Mouse (Mus musculus): ENCODE measurements around the gene Kcnk6.

Kcnk6 gene

GRCm38 (mm10) chr7:29232247-29233013 is at the start of gene Kcnk6:
Gene Kcnk6, minus strand, starts transcription at chr7:29232515.
- no peak for DNase-seq

DNA sequence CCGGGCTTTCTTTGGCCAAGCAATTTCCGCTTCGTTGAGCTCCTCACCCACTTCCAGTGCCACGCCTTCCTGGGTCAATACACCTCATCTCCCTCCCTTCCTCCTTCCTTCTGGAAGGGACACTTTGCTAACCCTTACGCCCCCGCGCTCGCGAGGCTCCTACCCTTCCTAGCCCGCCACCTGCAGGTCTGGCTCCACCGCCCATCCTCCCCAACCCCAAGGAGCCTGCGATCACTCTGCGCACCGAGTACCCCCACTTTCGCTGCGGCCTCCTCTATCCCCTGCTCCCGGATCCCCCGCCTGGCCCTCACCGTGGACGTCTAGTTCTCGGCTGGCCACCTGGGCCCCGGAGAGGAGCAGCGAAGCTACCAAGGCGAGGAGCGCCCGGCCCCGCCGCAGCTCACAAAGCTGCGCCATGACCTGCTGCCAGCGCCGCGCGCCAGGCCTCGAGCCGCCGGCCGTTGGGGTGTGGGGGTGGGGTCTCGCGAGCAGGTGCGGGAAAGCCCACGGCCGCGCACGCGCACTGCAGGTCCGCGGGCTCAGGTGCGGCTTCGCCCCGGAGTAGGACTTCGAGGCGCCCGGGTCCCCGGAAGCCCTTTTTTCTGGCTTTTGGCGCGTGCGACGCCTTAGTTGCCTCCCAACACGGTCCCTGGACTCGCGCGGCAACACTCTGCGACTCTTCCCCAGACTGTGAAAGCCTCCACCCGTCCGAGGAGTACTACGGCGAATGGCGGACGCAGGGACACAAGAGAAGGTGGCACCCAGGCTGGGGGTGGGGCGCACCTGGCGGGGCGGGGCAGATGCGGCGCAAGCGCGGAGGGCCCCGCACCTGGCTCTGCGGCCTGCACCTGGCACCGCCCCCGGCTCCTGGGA is 49.1 kb upstream of the Kcnk6 start, which contains the start of gene Spint2:
Gene Spint2, minus strand, starts transcription at position 712 of the 873 bp plus-strand sequence.
- peak; percentile 94 for DNase-seq

- DNase-seq, result peak; percentile 40
Measured at GRCm38 (mm10) chr7:29280801-29281200, 48.5 kb upstream of the Kcnk6 start.

- DNase-seq, result no peak
Measured at GRCm38 (mm10) chr7:29279924-29280323, 47.6 kb upstream of the Kcnk6 start.

DNA sequence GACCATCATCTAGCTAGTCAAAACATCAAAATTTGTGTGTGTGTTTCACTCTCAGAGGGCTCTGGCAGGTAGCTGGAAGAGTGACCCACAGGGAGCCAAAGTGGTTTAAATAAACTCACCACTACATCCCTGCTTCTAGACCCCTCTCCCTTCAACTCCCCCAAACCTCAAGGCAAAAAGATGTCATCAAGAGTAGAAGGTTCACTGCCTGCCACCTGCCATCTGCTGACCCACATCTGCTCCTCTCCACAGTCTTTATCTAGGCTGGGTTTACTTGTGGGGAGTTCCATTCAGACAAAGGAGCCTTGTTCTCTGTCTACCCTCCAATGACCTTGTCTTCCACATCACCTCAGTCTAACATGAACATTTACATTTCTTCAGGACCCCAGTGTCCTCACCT is 46.9 kb upstream of the Kcnk6 start:
- DNase-seq, result no peak

- no peak for DNase-seq
Measured at GRCm38 (mm10) chr7:29277510-29277909, 45.2 kb upstream of the Kcnk6 start.

DNA sequence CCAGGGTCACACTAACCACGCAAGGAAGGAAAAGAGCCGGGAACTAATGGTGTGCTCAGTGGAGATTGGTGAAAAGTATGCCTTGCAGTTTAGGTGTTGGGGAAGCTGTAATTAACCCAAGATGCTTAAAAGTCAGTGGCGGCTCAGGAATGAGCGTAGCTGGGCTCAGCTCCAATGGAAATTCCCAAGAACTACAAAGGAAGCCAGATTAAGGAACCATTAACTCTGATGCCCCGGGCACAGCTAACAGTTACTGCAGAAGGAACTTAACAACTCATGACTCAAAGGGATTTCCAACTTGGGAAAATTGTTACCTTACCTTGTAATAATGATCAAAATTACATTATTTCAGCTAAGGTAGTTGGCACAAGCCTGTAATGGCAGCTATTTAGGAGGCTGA is 44.4 kb upstream of the Kcnk6 start:
- peak; percentile 81 for DNase-seq

GRCm38 (mm10) chr7:29271687-29272465 is 39.6 kb upstream of the Kcnk6 start:
- peak; percentile 40 for DNase-seq

DNA sequence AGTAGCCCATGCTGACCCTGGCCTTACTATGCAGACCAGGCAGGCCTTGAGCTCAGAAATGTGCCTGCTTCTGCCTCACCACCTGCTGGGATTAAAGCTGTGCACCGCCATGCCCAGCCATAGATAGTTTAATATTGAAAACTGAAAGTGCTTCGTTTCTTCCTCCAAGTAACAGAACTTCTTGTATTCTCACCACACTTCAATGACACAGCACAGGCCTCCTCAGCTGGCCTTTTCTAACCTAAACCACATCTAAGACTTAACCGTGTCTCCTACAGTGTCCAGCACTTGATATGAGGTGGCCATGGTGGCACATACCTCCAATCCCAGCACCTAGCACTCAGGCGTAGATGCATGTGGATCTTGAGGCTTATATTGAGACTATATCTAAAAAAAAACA is 38.1 kb upstream of the Kcnk6 start:
- no peak for DNase-seq

GRCm38 (mm10) chr7:29266931-29267330 is 34.6 kb upstream of the Kcnk6 start:
- peak; percentile 74 for DNase-seq

- no peak for DNase-seq
Measured at GRCm38 (mm10) chr7:29265636-29266035, 33.3 kb upstream of the Kcnk6 start.

DNA sequence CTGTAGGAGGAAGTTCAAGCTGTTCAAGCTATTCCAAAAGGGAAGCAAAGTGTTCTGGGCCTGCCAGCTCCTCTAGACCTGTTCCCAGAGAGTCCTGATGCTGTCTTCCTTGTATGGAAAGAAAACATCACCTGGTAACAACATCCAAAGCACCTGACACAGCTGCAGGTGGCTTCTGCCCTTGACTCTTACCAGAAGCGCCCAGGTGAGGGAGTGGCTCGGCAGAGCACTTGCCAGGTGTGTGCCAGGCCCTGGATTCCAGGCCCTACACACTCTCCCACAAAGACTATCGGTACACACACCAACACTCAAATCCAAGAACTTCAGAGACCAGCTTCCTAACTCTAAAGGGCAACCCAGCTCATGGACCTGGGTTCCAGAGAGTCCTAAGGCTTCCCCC is 31.5 kb upstream of the Kcnk6 start:
- no peak for DNase-seq

DNA sequence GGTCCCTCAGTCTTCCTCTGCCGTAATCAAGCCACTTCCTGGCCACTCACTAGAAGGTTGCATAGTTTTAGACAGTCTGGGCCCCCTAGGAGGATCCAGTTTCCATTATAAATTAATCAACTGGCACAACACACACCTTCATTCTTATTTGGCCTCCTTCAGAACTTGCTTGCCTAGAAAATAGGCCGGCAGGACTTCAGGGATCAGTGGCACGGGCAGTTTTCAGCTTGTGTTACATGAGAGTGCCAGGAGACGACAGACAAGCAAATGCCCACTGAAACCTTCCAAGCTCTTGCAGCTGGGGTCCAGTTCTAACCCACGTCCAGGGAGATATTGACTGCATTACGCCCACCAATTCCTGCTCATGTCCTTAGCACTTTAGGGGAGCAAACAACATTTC is 29.8 kb upstream of the Kcnk6 start:
- peak; percentile 70 for DNase-seq

DNA sequence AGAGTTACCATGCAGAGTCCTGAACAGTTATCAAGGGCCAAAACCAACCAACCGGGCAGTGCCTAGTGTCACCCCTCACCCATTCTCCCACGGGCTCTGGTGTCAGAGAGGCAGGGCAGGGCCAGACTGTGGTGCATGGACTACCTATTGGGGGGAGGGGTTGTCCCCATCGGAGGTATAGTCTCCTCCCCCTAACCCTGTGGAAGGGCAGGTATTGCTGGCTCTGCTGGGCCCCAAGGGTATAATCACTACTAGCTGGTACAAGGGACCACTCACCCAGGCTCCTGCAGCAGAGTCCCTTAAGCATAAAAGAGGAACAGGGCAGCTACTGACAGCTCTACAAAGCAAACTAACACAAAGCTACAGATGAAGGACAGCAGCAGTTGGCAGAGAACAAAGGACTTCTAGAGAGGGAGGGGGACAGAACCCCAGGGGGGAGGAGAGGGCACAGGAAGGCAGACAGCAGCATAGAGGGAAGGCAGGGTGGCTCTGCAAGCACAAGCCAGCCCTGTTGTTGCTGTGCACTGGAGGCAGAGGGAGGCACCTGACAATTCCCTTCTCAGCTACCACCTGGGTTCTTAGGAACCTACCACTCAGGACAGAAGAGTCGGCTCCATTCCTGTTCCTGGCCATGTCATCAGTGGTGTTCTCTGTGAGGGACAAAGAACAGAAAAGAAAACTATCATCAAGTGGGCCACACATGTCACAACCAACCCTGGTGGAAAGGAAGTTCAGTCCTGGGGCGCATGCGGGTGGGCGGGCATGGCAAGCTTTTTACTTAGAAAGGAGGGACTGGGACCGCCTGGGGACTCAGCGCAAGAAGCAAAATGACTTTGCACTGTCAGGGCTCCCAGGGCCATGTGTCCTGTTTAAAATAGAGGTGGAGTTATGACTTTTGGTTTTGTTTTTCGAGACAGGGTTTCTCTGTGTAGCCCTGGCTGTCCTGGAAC is 27.7 kb upstream of the Kcnk6 start:
- DNase-seq, result no peak

DNA sequence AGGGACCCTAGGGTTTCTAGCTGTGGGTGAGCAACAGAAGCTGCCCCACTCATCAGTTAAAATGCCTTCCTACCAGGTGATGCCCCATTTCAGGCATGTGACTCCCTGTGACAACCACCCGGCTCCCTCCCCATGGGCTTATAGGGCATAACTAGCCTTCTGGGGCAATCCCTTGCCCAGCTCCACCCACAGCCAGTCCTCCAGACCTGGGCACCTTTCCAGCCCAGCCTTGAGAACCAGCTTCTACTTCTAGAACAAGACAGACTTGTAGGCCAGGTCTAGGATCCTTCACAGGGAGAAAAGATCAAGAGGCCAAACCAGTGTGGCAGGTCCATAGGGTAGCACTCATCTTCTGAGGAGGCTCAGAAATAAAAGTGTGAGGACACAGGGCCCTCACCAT is 25.1 kb upstream of the Kcnk6 start:
- DNase-seq, result peak; percentile 88

DNA sequence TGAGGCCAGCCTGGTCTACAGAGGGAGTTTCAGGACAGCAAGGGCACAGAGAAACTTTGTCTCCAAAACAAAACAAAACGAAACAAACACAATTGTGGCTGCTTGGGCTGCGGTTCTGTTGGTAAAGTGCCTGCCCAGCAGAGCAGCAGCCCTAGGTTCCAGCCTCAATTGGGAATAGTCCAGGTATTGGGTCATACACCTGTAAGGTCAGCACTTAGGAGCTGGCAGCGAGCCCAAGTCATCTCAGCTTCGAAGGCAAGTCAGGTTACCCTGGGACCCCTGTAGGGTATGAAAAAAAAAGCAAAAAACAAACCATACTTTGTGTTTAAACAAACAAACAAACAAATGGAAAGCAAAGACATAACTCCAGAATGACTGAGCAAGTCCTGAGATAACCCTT is 23.6 kb upstream of the Kcnk6 start:
- no peak for DNase-seq

DNA sequence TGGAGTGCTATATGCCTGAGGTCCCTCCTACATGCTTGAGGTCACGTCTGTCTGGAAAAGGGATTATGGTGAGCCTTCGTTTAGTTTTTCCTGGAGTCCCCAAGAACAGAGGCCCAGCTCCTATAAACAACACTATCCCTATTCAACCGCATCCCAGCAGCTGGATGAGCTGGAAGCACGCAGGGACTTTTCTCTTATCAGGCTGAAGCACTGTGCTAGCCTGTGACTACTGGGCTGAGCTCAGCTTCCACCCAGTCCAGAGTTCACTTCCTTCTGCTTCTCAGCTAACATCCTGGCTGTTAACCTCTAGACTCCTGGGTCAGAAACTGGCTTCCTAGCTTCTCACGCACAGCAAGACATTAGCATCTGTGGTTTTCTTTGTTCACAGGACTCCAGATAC is 21.5 kb upstream of the Kcnk6 start:
- peak; percentile 64 for DNase-seq

- no peak for DNase-seq
Measured at GRCm38 (mm10) chr7:29251166-29251565, 18.9 kb upstream of the Kcnk6 start.

DNA sequence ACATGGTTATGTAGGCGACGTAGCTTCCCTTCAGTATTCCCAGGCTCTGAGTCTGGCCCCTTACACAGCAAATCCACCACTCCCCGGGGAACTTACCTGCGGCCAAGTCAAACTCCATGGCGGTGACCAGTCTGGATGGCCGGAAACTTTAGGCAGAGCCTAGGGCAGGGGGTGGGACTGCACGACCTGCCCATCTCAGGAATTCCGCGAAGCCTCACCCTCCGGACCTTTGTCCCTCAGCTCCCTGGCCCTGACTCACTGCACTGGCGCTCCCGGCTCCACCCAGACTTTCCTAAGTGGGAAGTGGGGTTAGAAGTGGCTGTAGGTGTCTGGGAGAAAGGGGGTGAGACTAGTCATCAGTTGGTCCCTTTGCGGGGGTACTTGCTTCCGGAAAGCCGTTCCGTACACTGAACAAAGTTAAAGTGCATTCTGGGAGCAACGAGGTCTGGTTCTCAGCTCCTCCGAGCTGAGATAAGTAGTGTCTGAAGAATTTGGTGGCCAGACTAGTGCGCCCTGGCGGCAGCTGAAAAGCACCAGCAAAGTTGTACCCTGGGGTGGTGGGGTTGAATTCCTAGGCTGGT is 16.0 kb upstream of the Kcnk6 start, which contains the start of gene 2200002D01Rik:
Gene 2200002D01Rik, minus strand, starts transcription at position 206 of the 581 bp plus-strand sequence.
- peak; percentile 71 for DNase-seq

GRCm38 (mm10) chr7:29247706-29248105 is 15.4 kb upstream of the Kcnk6 start:
- no peak for DNase-seq

DNA sequence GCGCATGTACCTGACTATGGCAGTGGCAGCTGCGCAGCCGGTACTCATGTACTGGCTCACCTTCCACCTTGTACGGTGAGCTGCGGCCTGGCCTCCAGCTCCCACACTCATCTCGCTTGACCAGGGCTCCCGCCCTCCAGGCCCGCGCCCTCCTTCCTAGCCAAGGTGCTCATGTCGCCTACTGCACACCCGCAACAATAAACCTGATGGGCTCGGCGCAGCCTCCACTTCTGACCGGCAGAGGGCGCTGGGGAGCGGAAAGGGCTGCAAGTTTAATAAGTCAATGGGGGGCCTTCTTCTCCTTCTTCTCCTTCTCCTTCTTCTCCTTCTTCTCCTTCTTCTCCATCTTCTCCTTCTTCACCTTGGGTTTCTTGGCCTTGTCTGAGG is 15.0 kb upstream of the Kcnk6 start:
- DNase-seq, result peak; percentile 72

Data from kidney, adult 11 months (tissue).